Mouse (Mus musculus): ENCODE results near the gene Pla2g2f.

Gene Pla2g2f

GRCm38 (mm10) chr4:138712621-138713020 lies 44.8 kb downstream of the Pla2g2f start:
- DNase-seq = no peak

GRCm38 (mm10) chr4:138712096-138712495 lies 45.3 kb downstream of the Pla2g2f start:
- no peak for DNase-seq

DNA sequence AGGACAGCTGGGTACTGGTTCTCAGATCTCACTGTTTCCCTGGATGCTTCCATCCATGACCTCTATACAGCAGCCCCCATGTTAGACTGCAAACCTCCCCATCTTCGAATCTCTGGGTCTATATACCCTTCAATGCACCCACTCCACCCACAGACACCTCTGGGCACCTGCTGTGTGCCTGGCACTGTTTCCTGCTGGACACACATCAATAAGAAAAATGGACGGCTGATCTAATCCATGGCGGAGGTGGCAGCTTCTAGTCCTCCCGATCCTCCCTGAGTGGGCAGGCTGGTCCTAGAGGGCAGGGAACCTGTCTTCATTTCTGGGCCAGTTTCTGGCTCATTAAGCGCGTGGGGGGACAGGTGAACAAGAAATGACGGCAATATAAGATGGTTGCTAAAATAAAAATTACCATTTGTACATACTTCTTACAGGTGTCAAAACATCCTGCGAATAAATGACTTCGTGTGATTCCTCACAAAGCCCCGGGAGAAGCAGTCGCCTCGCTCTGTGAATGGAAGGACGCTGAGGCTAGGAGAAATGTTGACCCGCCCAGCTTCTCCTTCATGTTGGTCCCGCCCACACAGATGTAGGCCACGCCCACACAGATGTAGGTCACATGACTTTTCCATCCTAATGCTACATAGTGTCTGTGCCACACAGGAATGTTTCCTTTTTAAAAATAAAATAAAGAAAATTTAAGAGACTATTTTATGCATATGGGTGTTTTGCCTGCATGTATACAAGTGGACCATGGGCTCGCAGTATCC lies 46.2 kb downstream of the Pla2g2f start:
- DNase-seq = peak; percentile 39

DNA sequence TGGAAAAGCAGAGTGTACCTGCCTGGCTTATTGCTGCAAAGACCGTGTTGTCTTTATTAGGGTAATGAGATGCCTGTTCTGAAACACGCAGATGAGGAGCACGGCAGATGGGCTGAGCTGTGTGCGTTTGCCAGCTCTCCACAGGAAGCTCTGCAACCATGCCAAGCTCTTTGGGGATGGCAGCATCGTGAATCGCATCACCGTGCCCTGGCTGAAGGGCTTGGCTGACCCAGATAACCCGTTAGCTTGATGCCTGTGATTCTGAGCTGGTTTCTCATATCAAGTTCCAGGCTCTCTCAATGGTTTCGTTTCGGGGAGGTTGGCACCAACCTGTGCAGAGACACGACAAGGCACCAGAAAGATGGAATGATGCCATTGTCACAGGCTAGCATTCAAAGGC lies 46.8 kb downstream of the Pla2g2f start:
- peak; percentile 99 for DNase-seq

- peak; percentile 47 for DNase-seq
Measured at GRCm38 (mm10) chr4:138709944-138710343, 47.5 kb downstream of the Pla2g2f start.

- no peak for DNase-seq
Measured at GRCm38 (mm10) chr4:138709246-138709645, 48.2 kb downstream of the Pla2g2f start.

GRCm38 (mm10) chr4:138708636-138709035 lies 48.8 kb downstream of the Pla2g2f start:
- peak; percentile 77 for DNase-seq

- no peak for DNase-seq
Measured at GRCm38 (mm10) chr4:138706620-138707019, 50.8 kb downstream of the Pla2g2f start.

DNA sequence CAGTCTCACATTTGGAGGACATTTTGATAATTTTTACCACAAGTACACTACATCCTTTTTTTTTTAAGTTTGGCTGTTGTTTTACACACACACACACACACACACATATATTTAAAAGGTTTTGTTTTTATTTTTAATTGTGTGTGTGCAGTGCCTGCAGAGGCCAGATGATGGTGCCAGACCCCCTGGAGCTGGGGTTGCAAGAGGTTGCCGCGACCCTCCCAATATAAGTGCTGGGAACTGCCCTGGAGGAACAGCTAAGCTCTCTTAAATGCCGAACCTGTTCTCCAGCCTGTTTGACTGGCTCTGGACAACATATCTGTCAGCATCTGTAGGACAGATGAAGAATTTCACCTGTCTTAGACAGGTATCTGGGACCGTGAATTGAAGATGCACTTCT lies 53.3 kb downstream of the Pla2g2f start:
- no peak for DNase-seq

DNA sequence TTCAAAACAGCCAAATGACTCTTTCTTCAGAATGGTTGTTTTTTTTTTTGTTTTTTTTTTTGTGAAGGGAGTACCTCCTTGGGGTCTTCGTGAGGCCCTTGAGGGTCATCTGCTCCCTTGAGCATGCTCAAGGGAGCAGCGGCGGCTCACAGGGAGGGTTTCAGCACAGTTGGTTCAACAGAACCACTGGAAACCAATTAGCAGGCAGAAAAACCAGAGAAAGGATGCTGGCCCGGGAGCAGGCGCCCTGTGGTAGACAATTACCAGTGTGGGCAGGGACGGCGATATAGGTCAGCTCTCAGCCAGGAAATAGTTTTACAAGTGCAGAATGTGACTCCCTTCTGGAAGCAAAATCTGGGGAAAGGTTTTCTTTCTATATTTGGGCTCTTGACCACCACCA lies 53.8 kb downstream of the Pla2g2f start:
- DNase-seq = no peak

- no peak for DNase-seq
Measured at GRCm38 (mm10) chr4:138702528-138702927, 54.9 kb downstream of the Pla2g2f start.

DNA sequence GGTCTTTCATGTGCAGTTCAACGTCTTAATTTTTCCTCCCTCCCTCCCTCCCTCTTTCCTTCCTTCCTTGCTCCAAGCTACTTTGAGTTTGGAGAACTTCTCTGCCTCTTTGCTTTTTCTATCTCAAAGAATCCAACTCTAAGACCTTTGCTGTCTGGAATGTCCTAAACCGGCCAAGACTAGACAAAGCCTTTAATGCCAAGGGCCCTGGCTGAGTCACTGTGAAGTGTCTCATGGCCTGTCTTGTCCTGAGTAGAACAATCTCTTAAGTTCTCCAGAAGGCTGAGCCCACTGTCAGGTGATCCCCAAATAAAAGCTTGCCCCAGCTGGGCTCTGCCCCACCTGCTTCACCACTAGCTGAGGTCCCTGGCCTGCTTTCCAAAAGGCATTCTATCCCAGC lies 55.4 kb downstream of the Pla2g2f start:
- no peak for DNase-seq

GRCm38 (mm10) chr4:138701111-138701510 lies 56.3 kb downstream of the Pla2g2f start:
- no peak for DNase-seq
